Mouse (Mus musculus): ENCODE results near the gene Snrpd3. TPM values are rescaled to one million over a fixed set of nuclear protein-coding genes. Genes with fewer than 3 reads are reported as not detected.

Gene Snrpd3
- polyA plus RNA-seq, 1 experiment: 506 TPM

DNA sequence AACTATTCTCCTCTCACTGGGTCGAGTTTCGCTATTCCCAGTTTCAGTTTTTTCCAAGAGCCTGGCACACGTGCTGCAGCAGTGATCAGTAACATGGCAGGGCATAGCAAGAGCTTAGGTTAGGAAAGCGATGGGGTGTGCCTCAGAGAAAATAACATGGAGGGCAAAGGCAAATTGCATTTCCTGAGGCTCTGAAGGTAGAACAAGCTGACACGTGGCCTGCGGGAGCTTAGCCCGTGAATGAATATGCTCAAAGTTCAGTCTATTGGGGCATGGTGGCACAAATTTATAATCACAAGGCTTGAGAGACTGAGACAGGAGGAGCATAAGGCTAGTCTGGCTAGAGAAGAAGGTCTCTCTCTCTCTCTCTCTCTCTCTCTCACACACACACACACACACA, 4.6 kb upstream of the Snrpd3 start:
- no peak overlapping the region for H3K4me3 ChIP-seq (ENCODE audit: low read depth, low read length)
- H3K27me3 ChIP-seq (ENCODE audit: control insufficient read depth, insufficient read depth, low read length, poor library complexity, severe bottlenecking): no peaks in the 10 kb centered on the region
- H3K9ac ChIP-seq (ENCODE audit: low read depth, poor library complexity, severe bottlenecking): no peak overlapping the region
- H3K9me3 ChIP-seq (replicated peaks; ENCODE audit: control insufficient read depth, insufficient read depth, low read length, poor library complexity, severe bottlenecking): no peaks in the 10 kb centered on the region
- no peaks in the 10 kb centered on the region for H3K4me1 ChIP-seq (ENCODE audit: control insufficient read depth, insufficient read depth, low read length)
- no peaks in the 10 kb centered on the region for H3K36me3 ChIP-seq (ENCODE audit: control insufficient read depth, insufficient read depth, low read length, poor library complexity, severe bottlenecking)
- H3K27ac ChIP-seq (ENCODE audit: insufficient read depth, low read length): no peak overlapping the region
- TF ChIP-seq CTCF (IDR thresholded peaks at IDR 0.05; ENCODE audit: low read depth, low read length) (no peak), EP300 (IDR thresholded peaks at IDR 0.05; ENCODE audit: insufficient read depth, low read depth, low read length) (no peak), POLR2A (IDR thresholded peaks at IDR 0.05; ENCODE audit: insufficient read depth, low read length) (no peak)

DNA sequence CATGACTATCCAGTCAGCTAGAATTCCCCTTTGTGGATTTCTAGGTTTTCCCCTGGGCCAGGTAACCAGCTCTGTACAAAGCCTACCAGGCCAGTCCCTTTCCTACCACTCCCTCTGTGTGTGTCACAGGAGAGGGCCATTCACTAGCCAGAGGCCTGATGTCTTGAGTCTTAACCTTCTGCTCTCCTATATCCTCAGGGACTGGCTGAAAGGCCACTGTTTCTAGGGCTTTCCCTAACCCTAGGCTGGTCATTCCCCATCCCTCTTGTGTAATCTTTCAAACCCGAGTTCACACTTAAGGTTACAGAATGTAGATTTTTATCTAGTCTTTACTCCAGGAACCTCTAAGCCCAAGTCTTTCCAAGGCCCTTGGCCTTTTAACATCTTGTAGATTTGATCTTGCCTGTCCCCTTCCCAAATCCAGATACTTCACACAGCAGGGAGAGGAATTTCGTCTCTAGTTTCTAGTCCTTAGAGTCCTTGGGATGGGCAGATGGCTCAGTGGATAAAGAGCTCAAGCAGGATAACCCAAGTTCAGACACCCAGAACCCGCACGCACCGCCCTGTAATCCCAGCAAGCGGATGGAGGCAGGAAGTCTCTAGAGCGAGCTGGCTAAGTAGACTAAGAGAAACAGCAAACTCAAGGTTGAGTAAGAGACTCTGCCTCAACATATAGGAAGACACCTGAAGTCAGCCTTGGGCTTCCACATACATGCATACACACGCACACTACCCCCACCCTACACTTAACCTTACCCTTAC, 3.9 kb upstream of the Snrpd3 start:
- TF ChIP-seq CTCF (IDR thresholded peaks at IDR 0.05; ENCODE audit: low read depth, low read length): no peak
- no peak for TF ChIP-seq EP300 (IDR thresholded peaks at IDR 0.05; ENCODE audit: insufficient read depth, low read depth, low read length)
- no peak for TF ChIP-seq POLR2A (IDR thresholded peaks at IDR 0.05; ENCODE audit: insufficient read depth, low read length)
- no peaks in the 10 kb centered on the region for H3K36me3 ChIP-seq (ENCODE audit: control insufficient read depth, insufficient read depth, low read length, poor library complexity, severe bottlenecking)
- H3K4me1 ChIP-seq (ENCODE audit: control insufficient read depth, insufficient read depth, low read length): no peaks in the 10 kb centered on the region
- no peak overlapping the region for H3K4me3 ChIP-seq (ENCODE audit: low read depth, low read length)
- no peaks in the 10 kb centered on the region for H3K9me3 ChIP-seq (replicated peaks; ENCODE audit: control insufficient read depth, insufficient read depth, low read length, poor library complexity, severe bottlenecking)
- H3K27me3 ChIP-seq (ENCODE audit: control insufficient read depth, insufficient read depth, low read length, poor library complexity, severe bottlenecking): no peaks in the 10 kb centered on the region
- H3K9ac ChIP-seq (ENCODE audit: low read depth, poor library complexity, severe bottlenecking): no peak overlapping the region
- H3K27ac ChIP-seq (ENCODE audit: insufficient read depth, low read length): no peak overlapping the region

DNA sequence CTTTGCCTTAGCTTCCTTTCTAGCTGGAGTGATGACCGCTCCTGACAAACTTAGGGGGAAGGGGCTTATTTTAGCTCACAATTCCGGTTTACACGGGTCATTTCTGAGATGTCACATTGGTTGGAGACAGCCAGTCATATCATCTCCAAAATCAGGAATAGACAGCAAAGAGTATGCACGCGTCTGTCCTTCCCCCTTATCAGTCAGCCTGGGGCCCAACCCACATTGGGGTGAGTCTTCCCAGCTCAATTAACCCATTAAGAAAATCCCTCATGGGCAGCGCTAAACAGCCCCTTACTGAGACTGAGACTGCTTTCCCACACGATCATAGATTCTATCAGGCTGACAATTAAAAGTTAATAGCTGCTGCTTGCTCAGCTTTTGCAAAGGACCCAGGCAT, 3.0 kb upstream of the Snrpd3 start:
- no peaks in the 10 kb centered on the region for H3K4me1 ChIP-seq (ENCODE audit: control insufficient read depth, insufficient read depth, low read length)
- H3K36me3 ChIP-seq (ENCODE audit: control insufficient read depth, insufficient read depth, low read length, poor library complexity, severe bottlenecking): peaks cover 1% of the 10 kb centered on the region; the same call in 1 of the 2 replicates
- no peak overlapping the region for H3K4me3 ChIP-seq (ENCODE audit: low read depth, low read length)
- no peaks in the 10 kb centered on the region for H3K9me3 ChIP-seq (replicated peaks; ENCODE audit: control insufficient read depth, insufficient read depth, low read length, poor library complexity, severe bottlenecking)
- no peak for TF ChIP-seq CTCF (IDR thresholded peaks at IDR 0.05; ENCODE audit: low read depth, low read length)
- no peak for TF ChIP-seq POLR2A (IDR thresholded peaks at IDR 0.05; ENCODE audit: insufficient read depth, low read length)
- no peak for TF ChIP-seq EP300 (IDR thresholded peaks at IDR 0.05; ENCODE audit: insufficient read depth, low read depth, low read length)
- no peak overlapping the region for H3K27ac ChIP-seq (ENCODE audit: insufficient read depth, low read length)
- no peak overlapping the region for H3K9ac ChIP-seq (ENCODE audit: low read depth, poor library complexity, severe bottlenecking)
- H3K27me3 ChIP-seq (ENCODE audit: control insufficient read depth, insufficient read depth, low read length, poor library complexity, severe bottlenecking): no peaks in the 10 kb centered on the region

DNA sequence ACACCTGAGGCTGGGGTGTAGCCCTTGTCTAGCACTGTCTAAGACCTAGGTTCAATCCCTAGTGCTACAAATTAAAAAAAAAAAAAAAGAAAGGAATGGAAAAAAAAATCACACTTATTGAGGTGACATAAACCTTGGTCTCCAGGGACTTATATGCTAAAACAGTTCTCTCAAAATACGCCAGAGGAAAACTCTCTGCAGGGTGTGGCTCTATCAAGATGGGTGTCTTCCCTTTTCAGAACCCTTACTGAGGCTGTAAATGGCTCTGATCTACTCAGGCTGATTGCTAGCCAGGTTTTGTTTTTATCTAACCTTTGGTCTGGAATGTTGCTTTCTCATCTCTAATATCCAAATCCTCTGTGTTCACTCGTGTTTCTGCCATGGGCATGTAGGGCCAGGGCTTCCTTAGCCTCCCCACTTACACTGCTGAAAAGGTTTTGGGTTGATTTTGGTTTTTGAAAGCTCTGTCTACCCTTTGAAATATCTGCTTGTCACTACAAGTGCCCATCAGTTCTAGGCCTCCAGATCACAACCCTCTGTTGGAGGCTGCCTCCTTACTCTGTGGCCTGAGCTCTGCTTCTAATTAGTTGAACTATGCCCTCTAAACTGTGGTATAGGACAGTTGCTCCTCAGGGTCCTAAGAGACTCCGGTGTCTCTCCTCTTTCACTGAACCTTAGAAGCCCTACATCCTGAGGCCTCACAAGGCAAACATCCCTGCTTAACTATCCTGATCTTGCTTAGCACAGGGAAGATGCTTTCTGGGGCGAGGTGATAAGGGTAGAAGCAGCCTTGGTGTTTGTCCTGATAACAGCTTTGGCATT, 1.9 kb upstream of the Snrpd3 start:
- Histone ChIP-seq H3K4me1 (ENCODE audit: control insufficient read depth, insufficient read depth, low read length) (no peaks in the 10 kb centered on the region), H3K27me3 (ENCODE audit: control insufficient read depth, insufficient read depth, low read length, poor library complexity, severe bottlenecking) (no peaks in the 10 kb centered on the region), H3K36me3 (ENCODE audit: control insufficient read depth, insufficient read depth, low read length, poor library complexity, severe bottlenecking) (peaks cover 11% of the 10 kb centered on the region), H3K27ac (ENCODE audit: insufficient read depth, low read length) (no peak overlapping the region), H3K9me3 (replicated peaks; ENCODE audit: control insufficient read depth, insufficient read depth, low read length, poor library complexity, severe bottlenecking) (no peaks in the 10 kb centered on the region), H3K4me3 (ENCODE audit: low read depth, low read length) (no peak overlapping the region), H3K9ac (ENCODE audit: low read depth, poor library complexity, severe bottlenecking) (no peak overlapping the region)
- TF ChIP-seq EP300 (IDR thresholded peaks at IDR 0.05; ENCODE audit: insufficient read depth, low read depth, low read length): no peak
- no peak for TF ChIP-seq CTCF (IDR thresholded peaks at IDR 0.05; ENCODE audit: low read depth, low read length)
- TF ChIP-seq POLR2A (IDR thresholded peaks at IDR 0.05; ENCODE audit: insufficient read depth, low read length): no peak

DNA sequence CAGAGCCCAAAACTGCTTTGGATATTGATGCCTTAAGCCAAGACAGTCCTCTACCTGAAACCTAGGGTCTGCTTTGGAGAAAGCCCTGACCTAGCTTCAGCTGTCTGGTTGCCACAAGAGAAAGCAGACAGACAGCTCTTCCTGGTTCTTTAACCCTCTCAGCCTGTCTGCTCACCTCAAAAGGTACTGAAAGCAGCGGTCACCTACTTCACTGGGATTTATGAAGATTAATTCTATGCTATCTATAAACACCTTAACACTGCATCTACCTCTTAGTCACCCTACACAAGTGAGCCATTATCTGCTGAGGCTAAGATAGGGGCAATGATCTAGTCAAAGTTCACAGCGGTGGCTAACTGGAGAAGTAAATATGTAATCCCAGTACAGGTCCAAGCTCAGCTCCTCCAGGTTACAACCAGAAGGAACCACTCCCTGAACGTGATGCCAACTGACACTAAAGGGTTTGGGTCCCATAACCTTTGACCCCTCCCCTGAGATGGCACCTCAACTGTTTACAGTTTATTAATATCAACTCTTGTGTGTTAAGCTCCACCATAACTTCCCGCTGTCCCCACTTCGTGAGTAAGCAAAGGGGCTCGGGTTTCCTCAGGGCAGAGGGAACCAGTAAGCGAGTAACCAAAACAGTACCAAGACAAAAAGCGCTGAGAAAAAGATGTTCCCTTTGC, 1.2 kb upstream of the Snrpd3 start:
- Histone ChIP-seq H3K27ac (ENCODE audit: insufficient read depth, low read length) (no peak overlapping the region), H3K9ac (ENCODE audit: low read depth, poor library complexity, severe bottlenecking) (peak overlapping the region; percentile 94), H3K4me3 (ENCODE audit: low read depth, low read length) (peak overlapping the region; percentile 85), H3K9me3 (replicated peaks; ENCODE audit: control insufficient read depth, insufficient read depth, low read length, poor library complexity, severe bottlenecking) (no peaks in the 10 kb centered on the region), H3K36me3 (ENCODE audit: control insufficient read depth, insufficient read depth, low read length, poor library complexity, severe bottlenecking) (peaks cover 19% of the 10 kb centered on the region), H3K27me3 (ENCODE audit: control insufficient read depth, insufficient read depth, low read length, poor library complexity, severe bottlenecking) (no peaks in the 10 kb centered on the region), H3K4me1 (ENCODE audit: control insufficient read depth, insufficient read depth, low read length) (no peaks in the 10 kb centered on the region)
- TF ChIP-seq EP300 (IDR thresholded peaks at IDR 0.05; ENCODE audit: insufficient read depth, low read depth, low read length) (no peak), POLR2A (IDR thresholded peaks at IDR 0.05; ENCODE audit: insufficient read depth, low read length) (no peak), CTCF (IDR thresholded peaks at IDR 0.05; ENCODE audit: low read depth, low read length) (no peak)
